Mouse (Mus musculus) left cerebral cortex, postnatal 10 days (tissue): ENCODE measurements around the gene Kcnk4. TPM values are rescaled to one million over a fixed set of nuclear protein-coding genes. Genes with fewer than 3 reads are reported as not detected.

Experiments used
- DNase-seq, 2 experiments: peaks; one replicate each; pipeline ENCODE4 v3.0.0; 2021 to 2022; ENCODE audit warnings: low spot score in 2 of 2, mixed read lengths in 1 of 2; ENCODE audit errors: extremely low spot score in 1 of 2
- intact Hi-C: fragments of 180-260 bp; cut with DNase I; formaldehyde crosslinking; loops from one replicate; pipeline ENCODE4 v1.15.1; 2025
- total RNA-seq, 2 experiments: library from RNA; stranded (reverse); gene quantifications; 2 replicates each; pipeline ENCODE4 v1.2.3; 2021

Gene Kcnk4
- 10 to 100 TPM; 36.6 to 38.1 TPM for total RNA-seq

DNA sequence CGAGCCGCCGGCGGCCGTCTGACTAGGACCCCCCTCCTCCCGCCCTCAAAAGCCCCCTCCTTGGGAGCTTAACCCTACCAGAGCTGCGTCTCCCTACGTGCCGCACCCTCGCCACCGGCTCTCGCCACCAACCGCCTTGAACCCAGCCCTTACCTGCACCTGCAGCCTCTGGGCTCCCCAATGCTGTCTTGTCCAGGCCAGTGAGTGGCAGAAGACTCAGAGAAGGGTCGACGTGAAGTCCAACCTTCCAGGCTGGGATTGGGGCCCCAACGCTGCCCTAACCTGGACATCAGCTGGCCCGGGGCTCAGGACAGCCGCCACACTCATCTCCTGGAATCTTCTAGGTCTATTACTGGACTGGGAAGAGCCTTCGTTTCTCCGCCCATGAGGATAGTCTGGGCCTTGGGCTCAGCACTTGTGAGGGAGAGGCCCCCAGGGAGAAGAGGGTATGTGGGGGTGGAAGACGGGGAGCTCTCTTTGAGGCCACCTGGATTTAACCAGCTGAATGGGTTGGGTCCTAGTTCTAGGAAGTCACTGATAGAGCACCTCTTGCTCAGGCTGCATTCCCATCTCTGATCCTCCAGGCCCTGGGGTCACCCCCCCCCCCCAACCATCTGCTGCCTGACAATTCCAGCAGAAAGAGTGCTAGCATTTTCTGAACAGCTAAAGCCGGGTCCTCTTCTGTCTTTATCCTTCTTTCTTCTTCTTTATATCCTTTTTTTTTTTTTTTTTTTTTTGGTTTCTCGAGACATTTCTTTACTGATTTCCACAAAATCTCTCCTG lies at the start of gene Kcnk4:
Gene Kcnk4, minus strand, starts transcription at position 321 of the 783 bp plus-strand sequence.
- intact Hi-C loops = no loop called here

DNA sequence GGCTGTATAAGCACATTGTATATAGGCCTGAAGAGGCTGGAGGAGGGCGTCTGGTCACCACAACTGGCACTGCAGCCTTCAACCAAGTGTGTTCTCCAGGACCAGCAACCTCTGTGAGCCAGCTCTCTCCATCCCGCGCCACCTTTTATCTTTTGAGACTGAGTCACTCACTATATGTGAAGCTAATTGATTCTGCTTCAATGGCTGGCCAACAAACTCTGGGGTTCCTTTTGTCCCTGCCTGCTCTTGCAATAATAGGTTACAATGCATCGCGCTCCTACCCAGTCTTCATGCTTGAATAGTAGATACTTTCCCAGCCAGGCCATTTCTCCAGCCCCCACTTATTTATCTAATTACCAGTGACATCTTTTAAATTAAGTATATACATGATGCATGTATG lies 49.3 kb upstream of the Kcnk4 start:
- intact Hi-C loops = no loop called here
- peak in 1 of 2 experiments; percentile 9 for DNase-seq

More for the DNA sequence above, at the start of gene Kcnk4:
- no peak for DNase-seq

DNA sequence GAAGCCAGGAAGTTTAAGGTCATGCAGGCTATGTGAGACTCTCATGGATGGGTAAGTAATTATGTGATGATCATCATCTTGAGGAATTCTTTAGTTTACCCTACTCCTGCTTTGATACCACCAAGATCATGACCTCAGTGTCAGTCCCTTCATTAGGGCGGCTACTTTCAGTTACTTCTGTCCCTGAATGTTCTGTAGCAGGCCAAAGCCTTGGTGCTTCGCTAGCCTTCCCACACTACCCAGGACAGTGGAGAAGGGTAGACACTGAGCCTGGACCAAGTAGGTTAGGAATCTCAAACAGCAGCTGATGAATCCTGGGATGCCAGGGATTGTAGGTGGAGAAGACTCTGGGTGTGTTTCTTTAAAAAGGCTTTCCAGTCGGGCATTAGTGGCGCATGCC lies 47.1 kb upstream of the Kcnk4 start:
- intact Hi-C loops = no loop called here
- no peak for DNase-seq

DNA sequence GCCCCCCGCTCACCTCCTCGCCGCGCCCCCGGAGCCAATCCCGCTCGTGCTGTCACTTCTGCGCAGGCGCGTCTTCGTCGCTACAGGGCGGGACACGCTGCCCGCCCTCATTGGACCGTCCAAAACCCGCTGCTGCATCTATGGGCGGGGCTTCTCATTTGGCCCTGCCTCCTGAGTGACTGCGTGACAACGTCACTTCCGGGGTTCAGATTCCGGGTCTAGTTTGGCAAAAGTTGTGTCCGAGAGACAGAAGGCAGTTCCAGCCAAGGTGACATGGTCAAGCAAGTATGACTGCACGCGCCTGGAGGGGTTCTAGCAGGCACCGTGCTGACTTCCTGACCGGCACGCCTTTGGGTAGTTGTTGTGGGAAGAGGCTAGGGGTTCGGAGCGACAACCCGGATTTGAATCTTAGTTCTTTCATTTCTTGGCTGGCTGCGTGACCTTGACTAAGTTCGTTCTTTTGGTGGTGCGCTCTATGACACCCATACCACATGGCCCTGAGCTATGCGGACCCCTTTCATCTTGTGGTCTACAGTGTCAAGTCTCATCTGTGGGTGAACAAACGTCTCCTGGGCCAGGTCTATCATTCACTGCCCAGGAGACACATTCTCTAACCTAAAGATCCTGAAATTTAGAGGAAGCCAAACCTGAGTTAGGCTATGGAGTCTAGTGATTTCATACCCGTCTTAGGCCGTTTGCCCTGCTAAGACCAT lies 46.2 kb upstream of the Kcnk4 start, which contains the start of gene Fkbp2:
Gene Fkbp2, minus strand, starts transcription at position 121 of the 713 bp plus-strand sequence.
- DNase-seq = peak; percentile 98 to 100
- intact Hi-C loops = no loop called here

DNA sequence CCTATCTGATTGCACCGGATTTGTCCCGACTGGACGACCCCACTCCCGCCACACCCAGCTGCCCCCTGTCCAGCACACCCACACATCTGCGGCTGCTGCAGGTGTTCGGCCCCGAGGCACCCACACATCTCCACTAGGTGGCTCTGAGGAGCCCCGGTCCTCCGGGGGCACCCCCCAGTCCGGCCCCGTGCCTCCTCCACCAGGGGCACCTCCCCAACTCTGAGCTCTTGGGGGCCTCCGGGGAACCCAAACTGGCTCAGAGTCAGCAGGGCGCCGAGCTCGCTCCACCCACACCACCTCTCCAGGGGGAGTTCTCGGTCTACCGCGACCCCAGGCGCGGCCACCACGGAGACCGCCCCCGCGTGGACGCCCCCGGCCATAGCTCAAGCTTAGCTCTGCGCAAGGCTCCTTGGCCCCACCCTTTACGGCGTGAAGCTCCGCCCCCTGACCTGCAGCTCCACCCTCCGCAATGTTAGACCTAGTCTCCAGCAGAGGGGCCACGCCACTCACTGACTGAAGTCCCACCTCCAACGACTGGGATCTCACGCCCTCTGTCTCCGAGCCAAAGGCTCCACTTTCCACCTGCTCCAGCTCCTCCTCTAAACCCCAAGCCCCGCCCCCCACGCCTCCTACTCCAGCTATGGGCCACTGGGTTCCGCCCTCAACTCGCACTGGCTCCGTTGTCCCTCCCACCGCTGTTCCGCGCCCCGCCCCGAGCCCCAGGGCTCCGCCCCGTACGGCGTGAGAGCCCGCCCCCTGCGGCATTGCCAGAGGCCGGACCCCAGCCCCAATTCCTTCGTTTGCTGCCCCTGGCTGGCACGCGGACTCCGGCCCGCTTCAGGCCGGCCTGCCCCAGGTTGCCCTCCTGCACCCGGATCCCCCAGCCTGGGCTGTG lies 45.4 kb upstream of the Kcnk4 start:
- intact Hi-C loops = loop anchor here (5.0 kb wide), 1 partner anchor 37 kb away; the partner anchor contains the start of genes Bad and Gpr137

DNA sequence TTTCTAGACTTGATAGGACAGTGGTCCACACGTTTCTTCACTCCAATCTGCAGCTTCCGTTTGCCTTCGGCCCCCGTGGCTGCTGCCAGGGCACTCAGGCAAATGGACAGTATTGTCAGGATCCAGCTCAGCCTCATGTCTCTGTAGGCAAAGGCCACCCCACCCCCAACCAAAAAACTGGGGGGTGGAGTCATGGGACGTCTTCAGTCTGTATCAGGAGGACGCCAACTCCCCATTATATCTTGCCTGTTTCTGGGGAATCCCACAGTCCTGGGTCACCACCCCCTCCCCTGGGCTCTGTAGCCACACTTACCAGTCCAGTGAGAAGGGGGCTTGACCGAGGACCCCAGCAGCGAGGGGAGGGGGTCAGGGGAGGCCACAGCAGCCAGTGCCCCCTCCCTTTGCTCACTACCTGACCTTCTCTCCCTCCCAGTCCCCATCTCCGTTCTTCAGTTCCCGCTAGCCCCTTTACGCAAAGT lies 44.7 kb upstream of the Kcnk4 start:
- intact Hi-C loops = loop anchor here (5.0 kb wide), 1 partner anchor 37 kb away; the partner anchor contains the start of genes Bad and Gpr137
- peak; percentile 44 to 66 for DNase-seq

More for the DNA sequence above, 45.4 kb upstream of the Kcnk4 start:
- DNase-seq = peak; percentile 99 to 100

DNA sequence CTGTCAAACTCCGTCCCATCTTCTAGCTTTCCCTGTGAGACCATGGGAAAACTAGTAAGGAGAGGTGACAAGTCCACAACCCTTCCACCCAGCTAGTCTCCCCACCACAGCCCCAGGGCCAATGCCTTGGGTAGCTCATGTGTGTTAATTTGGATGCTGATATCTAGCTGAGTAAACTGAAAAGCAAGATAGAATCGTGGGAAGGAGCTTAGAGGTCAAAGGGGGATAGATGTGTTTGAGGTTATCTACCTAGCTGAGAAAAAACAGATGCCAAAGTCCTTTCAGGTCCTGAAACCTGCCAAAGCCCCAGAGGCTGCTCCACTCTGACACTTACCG lies 44.3 kb upstream of the Kcnk4 start:
- DNase-seq = no peak
- intact Hi-C loops = loop anchor here (5.0 kb wide), 1 partner anchor 36 kb away; the partner anchor contains the start of genes Bad and Gpr137

DNA sequence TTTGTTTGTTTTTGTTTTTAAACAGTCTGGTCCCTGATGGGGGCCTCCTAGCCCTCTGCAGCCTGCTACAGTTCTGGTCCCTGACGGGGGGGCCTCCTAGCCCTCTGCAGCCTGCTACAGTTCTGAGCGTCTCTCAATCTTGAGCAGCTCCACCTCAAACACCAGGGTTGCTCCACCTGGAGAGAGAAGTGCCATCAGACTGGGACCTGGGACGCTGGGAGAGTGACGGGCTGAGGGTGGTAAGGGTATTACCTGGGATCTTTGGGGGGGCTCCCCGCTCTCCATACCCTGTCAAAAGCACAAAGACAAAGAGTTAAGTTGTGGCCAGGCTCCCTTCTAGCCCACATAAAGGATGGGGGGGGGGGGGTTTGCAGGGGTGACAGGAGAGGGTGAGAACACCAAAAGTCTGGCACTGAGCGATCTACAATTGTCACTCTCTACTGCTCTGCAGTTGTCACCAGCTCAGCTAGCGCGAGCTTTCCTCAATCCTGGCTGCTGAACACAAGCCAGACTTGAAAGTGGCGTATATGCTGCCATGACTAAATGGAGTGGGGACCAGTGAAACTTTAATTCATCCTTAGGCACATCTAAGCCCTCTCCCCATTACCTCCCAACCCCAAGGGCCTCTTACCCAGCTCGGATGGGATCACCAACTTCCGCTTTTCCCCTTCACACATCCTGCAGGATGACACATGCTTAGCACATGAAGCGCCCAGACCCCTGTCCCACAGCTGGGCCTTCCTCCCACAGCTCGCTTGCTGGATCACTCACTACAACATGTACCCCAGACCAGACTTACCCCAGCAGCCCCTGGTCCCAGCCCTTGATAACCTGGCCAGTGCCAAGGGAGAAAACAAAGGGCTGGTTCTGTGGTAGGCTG lies 43.7 kb upstream of the Kcnk4 start:
- intact Hi-C loops = loop anchor here (5.0 kb wide), 1 partner anchor 36 kb away; the partner anchor contains the start of genes Bad and Gpr137
- DNase-seq = no peak

DNA sequence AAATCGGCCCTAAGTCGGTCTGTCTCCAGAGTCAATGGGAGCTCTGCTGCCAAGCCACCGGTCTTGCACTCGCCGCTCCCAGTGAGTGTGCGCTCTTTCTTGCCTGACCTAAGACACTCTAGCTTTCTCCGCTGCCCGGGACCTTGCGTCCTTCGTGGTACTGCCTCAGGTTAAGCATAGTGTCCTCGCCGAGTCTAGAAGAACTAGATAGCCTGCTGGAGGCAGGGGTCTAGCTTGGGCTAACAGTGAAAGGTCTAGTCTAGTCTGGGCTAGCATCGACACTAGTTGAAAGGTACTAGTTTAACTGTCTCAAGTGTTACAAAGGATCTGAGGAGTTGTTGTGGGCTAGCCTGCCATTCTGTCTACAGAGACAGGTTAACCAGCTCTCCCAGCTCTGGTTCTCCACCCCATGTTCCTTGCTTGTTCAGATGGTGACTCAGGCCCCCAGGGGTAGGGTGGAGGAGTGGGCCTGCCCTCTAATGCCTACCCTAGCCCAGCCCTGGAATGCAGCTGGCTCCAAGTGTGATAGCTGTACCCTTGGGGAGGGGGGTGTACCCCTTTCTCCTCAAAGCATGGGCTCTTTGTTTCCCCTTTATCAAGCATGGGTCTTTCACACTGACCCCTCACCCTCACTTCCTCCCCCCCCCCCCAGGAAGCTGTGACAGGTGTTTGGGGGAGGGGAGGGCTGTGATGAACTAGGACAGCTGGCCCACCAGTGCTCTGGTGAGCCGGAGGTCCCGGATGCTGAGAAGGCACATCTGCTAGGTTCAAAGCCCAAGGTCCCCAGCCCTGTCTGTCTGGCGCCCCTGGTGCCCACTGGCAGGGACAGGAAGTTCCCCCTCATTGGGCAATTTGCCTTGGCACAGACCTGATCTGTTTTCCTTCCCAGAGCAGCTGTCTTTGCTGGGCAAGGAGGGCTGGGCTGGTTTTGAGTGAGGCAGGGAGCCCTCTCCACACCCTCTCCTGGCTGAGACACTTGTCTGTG lies 41.5 kb upstream of the Kcnk4 start, which contains the start of gene Plcb3:
Gene Plcb3, minus strand, starts transcription at position 934 of the 985 bp plus-strand sequence.
- peak; percentile 81 to 87 for DNase-seq
- intact Hi-C loops = loop anchor here (5.0 kb wide), 1 partner anchor 34 kb away; the partner anchor contains the start of genes Bad and Gpr137

DNA sequence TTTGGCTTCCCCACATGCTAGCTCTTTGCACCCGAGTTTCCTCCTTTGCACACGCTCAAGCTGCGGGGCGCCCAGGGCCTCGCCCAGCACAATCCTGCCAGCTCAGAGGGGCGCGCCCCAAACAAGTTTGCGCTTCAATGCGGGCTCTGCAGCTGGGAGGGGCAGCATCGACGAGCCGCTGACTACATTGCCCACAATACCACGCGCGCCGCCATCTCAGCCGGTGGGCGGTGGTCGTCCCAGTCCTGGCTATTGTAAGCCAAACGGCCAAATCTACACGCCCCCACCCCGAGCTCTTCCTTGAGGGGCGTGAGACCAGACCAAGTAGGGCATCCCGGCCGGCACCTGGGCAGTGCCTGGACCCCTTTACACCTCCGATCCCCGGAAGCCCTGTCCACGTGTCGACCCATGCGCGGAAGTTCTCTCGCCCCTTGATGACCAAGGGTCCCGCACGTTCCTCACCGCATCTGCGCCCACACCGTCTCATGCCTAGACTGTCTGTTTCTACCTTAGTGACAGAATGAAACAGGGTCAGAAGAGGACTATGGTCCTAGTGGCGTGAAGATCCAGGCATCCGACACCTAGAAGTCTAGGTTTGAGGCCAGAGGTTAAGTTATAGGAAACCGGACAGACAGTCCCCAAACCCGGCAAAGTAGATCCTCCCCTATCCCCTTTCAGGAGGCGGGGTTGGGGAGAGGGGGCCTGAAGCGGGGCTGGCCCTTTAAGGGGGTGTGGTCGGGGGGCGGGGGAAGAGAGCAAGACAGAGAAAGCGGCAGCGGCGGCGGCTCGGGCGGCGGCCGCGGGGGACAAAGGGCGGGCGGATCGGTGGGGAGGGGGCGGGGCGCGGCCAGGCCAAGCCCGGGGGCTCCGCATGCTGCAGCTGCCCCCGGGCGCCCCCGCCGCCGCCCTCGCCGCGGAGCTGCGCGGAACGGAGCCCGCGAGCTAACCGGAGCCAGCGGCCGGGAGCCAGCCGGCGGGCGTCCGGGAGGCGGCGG lies 40.2 kb upstream of the Kcnk4 start, which contains the start of gene Ppp1r14b:
Gene Ppp1r14b, plus strand, starts transcription at position 758 of the 995 bp plus-strand sequence.
- peak; percentile 62 to 93 for DNase-seq
- intact Hi-C loops = loop anchor here (5.0 kb wide), 1 partner anchor 32 kb away; the partner anchor contains the start of genes Bad and Gpr137

DNA sequence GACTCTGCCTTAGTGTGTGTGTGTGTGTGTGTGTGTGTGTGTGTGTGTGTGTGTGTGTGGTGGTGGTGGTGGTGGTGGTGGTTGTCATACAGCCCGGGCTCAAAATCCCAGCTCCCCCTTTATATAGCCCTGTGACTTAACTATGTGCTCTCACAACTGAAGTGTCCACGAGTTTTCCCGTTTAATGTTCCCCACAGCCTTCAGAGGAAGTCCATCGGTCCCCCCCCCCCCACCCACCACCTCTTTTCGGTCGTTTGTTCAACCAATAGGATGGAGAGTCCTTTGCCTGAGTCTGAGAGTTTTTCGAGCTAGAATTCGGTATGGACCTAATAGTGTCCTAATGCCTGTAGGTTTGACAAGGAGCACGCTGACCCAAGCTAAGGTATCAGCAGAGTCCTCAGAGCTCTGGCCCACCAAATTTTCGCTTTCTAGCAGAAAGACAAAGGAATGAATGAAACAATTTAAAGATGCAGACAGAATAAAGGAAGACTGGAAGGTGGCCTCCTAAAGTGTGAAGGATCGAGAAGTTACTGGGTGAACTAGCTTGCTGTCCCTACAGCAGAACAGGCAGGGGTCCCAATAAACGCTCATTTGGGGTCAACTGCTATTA lies 39.4 kb upstream of the Kcnk4 start:
- DNase-seq = no peak
- intact Hi-C loops = no loop called here

DNA sequence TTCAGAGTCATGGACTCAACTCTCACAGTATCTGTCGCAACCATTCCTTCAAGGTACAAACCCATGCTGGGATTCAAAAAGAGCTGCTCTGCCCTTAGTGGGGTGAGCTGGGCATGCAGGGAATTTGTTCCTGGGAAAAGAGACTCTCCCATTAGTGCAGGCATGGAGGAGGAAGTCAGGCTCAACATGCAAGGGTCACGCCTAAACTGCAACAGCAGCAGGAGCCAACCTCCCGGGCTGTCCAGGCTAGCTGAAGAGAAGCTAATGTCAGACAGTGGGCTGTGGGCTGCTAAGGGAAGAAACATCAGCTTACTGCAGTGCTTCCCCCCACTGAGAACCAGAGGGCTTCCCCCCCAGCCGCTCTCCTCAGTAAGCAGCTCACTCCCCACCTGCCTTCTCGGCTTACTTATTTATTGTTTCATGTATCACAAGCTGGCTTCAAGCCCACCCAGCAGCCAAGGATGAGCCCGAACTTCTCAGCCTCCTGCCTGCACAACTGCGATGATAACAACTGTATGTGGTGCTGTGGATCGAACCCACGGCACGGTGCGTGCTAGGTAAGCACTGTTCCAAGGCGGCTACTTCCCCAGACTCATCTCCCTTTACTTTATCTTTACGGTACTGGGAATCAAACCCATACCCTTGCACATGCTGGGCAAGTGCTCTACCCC lies 38.1 kb upstream of the Kcnk4 start:
- intact Hi-C loops = no loop called here
- no peak for DNase-seq

DNA sequence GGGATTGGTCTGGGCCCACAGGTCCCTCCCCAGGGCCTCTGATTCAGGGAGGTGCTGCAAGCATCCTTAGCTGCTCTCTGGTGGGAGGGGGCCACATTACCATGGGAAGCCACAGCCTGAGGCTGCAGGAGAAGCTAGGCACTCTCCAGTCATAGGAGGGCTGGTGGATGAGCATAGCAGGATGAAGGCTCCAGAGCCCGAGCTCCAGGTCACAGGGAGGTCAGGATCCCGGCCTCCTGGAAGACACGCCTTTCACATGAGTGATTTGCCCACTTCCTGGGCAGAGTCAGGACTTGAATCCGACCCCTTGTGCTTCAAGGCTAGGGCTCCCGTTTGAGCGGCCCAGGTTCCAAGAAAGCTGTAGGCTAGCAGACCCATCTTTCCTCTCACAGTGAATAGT lies 37.3 kb upstream of the Kcnk4 start:
- intact Hi-C loops = no loop called here

DNA sequence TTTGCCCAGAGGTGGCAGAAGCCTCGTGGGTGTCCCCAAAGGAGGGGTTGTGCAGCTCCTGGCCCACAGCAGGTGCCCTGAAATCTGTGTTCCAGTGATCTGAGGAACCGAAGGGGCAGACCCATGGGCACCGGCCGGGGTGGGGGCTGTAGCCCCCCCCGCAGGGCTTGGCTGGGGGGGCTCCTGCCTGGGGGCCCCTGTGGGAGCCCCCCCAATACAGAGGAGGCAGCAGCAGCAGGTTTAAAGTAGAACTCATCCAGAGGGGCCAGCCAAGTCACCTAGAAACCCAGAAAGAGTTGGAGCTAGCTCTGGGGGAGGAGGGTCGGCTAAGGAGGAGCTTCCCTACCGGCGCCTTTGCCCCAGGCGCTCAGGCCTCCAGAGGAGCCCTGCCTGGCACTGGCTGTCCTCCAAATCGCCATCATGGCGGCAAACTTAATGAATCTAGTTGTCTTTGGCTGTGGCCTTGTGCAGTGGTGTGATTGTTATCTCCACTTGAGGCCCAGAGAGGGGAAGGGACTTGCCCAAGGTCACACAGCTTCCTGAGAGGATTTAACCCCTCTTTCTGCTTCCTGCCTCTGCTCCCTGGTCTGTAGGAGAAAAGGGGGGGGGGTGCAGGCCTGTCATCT lies 36.3 kb upstream of the Kcnk4 start:
- DNase-seq = no peak
- intact Hi-C loops = no loop called here

More for the DNA sequence above, 37.3 kb upstream of the Kcnk4 start:
- DNase-seq = no peak
